Mouse (Mus musculus) heart, postnatal 36 days (tissue): Measurements from ENCODE around the gene Manbal. TPM values are rescaled to one million over a fixed set of nuclear protein-coding genes. Genes with fewer than 3 reads are reported as not detected.

Experiments used
- DNase-seq, 2 experiments: peaks; one replicate each; pipeline ENCODE4 v3.0.0; 2021 to 2022
- intact Hi-C: fragments of 180-260 bp; cut with DNase I; formaldehyde crosslinking; loops from one replicate; pipeline ENCODE4 v1.15.1; 2025
- total RNA-seq, 2 experiments: library from RNA; stranded (reverse); gene quantifications; 2 replicates each; pipeline ENCODE4 v1.2.3; 2021

The Manbal gene
- total RNA-seq, 2 experiments from 2014 or later, result 21.5 to 23.1 TPM

DNA sequence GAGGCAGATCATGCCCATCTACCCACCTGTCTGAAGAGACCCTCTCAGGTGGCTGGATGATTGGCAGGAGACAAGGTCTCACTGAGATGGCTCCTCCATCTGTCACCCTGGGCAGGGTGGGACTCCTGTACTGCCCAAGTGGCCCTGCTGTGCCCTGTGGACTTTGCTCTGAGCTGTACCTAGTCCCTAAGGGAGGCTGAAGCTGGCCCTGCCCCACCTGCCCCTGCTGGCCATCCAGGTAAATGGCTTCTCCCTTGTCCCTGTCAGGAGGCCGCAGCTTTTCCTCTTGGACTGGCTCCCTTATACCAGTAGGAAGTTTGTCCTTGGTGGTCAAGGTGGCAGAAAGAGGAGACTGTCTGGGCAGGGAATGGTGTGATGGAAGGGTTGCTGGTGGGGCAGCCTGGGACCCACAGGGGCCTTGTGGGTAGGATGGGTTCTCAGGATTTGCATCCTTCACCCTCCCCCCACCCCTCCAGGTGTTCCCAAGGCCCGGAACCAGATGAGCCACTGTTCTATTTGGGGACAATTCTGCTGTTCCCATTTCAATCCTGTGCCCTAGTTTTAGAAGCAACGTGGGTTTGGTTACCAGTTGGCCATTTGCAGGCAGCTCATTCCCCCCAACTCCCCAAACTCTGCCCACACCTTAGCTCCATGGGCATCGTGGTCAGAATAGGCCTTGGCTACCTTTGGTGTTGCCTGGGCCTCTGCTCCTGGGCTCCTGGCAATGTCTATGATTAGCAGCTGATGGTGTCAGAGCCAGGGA, 63.5 kb downstream of the Manbal start:
- intact Hi-C loops, result no loop called here
- DNase-seq, result no peak

- intact Hi-C loops, result no loop called here
- DNase-seq, result no peak
Measured at GRCm38 (mm10) chr2:157431912-157432311, 64.5 kb downstream of the Manbal start.

GRCm38 (mm10) chr2:157432476-157432875, 65.1 kb downstream of the Manbal start:
- intact Hi-C loops, result no loop called here
- peak in 1 of 2 experiments; percentile 27 for DNase-seq

DNA sequence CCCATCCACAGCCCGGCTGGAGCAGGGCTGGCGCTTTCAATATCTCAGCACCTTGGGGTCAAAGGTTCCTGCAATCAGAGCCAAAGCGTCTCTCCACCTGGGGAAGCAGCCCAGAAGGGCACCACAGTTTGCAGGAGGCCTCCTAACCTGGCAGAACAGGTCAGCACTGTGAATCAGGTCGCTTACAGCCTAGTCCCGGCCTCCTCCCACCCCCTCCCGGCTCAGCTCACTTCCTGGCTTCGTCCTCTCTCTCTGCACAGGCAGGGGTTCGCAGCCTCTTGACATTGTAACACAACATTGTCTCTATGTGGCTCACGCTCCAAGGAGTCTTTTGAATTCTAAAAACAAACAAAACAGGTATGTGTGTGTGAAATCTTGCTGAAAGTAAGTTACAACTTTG, 66.6 kb downstream of the Manbal start:
- intact Hi-C loops, result no loop called here
- DNase-seq, result no peak

DNA sequence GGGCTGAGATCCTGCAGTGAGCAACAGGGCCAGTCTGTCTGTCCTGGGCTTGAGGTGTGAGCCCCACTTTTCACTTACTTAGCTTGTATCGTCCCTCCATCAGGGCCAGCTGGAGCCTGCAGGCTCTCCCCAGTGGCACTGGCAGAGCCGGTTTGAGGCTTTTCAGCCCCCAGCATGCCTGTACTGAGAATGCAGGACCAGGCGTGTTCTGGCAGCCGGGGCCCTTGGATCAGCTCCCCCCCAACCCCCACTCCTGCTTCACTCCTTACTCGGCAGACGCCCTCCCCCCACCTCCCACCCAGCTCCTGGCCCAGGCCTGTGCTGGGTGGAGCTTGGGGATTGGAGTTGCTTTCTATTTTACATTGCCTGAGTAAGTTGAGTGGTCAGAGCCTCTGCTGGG, 67.1 kb downstream of the Manbal start:
- DNase-seq, result no peak
- intact Hi-C loops, result no loop called here

- intact Hi-C loops, result no loop called here
Measured at GRCm38 (mm10) chr2:157436496-157436895, 69.1 kb downstream of the Manbal start.

DNA sequence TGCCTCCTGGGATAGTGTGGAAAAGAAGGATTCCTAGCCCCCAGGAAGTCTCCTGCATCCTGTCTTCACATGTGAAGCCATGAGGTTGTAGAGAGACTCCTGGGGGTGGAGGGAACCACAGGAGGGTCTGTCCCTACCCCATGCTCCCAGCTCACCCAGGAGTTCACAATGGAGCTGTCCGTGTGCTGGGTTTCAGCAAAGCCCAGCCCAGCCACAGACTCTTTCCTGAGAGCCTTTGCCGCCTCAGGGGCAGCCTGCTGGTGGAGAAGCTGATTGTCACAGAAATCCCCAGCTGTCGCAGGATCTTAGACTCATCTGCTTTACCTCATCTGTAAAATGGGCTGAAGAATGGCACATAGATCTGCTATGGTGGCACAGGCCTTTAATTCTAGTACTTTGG, 69.7 kb downstream of the Manbal start:
- DNase-seq, result no peak
- intact Hi-C loops, result no loop called here

More at GRCm38 (mm10) chr2:157436496-157436895, 69.1 kb downstream of the Manbal start:
- DNase-seq, result no peak

GRCm38 (mm10) chr2:157441363-157441762, 74.0 kb downstream of the Manbal start:
- DNase-seq, result no peak
- intact Hi-C loops, result no loop called here

Other genes starting within 250 kb of the Manbal start
- 10 to 100 TPM; 21.9 to 29.5 TPM for gene Samhd1, start 232.3 kb upstream of the Manbal start, total RNA-seq
- 1 to 10 TPM; 1.4 to 2.6 TPM for gene Rbl1, start 163.1 kb upstream of the Manbal start, total RNA-seq
- 100 to 1,000 TPM in 1 of 2 experiments, 10 to 100 TPM in 1; 92.5 to 101 TPM for gene Rpn2, start 88.6 kb upstream of the Manbal start, total RNA-seq
- gene Mroh8, start 88.0 kb upstream of the Manbal start, total RNA-seq, result under 1 TPM in 1 of 2 experiments, not detected in 1; 0.43 TPM
- not detected for gene Ghrh, start 20.1 kb upstream of the Manbal start, total RNA-seq
- gene Src, start 50.9 kb downstream of the Manbal start, total RNA-seq, result 1 to 10 TPM; 3.4 to 4.9 TPM
- gene Nnat, start 192.5 kb downstream of the Manbal start, total RNA-seq, result under 1 TPM; 0.51 to 0.89 TPM
- gene Blcap, start 203.7 kb downstream of the Manbal start, total RNA-seq, result 10 to 100 TPM; 46.0 to 53.7 TPM